Mouse (Mus musculus) spleen, adult 2 months (tissue): ENCODE measurements at regions not wholly inside any gene's neighbourhood (a gene's known extent, or its start where the extent isn't known, plus 50 kb on each side); places are given as distances from the start of the nearest gene placed in this dataset.

Experiments used
- CTCF ChIP-seq: fragments of 200-500 bp; IDR thresholded peaks from 2 replicates; pipeline ENCODE4 v1.5.1; 2011; ENCODE audit warnings: mild to moderate bottlenecking, inconsistent platforms; ENCODE audit not compliant: insufficient read depth, insufficient read length, insufficient replicate concordance; ENCODE audit errors: extremely low read depth
- POLR2A ChIP-seq: fragments of 200-500 bp; IDR thresholded peaks from 2 replicates; pipeline ENCODE4 v1.6.1; 2011; ENCODE audit warnings: low read depth, low read length, inconsistent platforms

DNA sequence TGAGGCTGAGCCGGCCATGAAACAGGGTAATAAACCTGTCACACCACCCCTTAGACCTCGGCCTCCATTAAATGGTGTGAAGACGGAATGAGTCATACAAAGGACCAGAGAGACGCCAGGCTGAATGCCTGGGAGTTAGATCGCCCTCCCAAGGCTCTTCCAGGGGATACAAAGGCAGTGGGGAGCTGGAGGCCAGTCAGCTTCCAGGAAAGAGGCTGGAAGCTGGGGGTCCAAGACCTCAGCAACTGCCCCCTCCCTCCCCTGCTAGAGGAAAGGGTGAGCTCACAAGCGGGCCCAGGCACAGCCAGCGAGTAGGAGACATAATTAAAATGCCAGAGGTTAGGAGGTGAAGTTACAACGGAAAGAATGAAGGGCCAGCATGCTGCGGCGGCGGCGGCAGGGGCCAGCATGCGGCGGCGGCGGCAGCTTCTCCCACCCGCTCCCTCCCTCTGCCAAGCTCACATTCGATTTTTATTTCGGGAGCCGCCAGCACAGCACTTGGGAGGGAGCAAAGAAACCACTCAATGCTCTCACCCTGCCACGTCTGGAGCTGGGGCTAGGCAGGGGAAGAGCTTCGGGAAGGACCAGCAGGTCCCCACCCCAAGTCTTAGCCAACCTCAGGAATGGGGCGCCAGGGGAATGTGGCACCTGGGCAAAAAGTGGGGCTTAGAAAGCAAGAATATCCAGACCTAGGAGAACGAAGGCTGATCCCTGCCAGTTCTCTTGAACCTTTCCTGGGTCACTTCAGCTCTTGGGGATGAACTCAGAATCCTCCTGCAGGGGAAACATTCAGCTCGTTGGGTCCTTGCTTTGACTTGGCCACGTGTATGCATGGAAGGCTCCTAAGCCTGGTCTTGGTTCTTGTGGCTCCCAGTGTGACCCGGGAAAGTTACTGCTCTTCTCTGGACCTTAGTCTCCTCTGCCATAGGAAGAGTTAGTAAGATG is 54.9 kb upstream of the Col1a1 start:
- TF ChIP-seq CTCF (no peak), POLR2A (no peak)
